Mouse (Mus musculus): Measurements from ENCODE around the gene Tor1aip2. TPM values are rescaled to one million over a fixed set of nuclear protein-coding genes. Genes with fewer than 3 reads are reported as not detected.

Gene Tor1aip2
- polyA plus RNA-seq (2014; fragmentation: Nextera tagmentation; extraction: Ambion mirVana), result 89.8 and 91.3 TPM in 2 replicates

- Histone ChIP-seq H3K36me3 (ENCODE audit: control insufficient read depth, insufficient read depth, low read length) (peaks cover 36% of the 10 kb centered on the region), H3K9me3 (ENCODE audit: control insufficient read depth, low read length) (no peaks in the 10 kb centered on the region), H3K4me3 (ENCODE audit: control insufficient read depth in 1 of 2, insufficient read depth in 1 of 2, low read depth in 1 of 2, low read length in 2 of 2) (peak within 1 kb of the TSS; percentile 78 to 87), H3K27me3 (ENCODE audit: control insufficient read depth, insufficient read depth, low read length) (no peaks in the 10 kb centered on the region), H3K9ac (ENCODE audit: low read length) (peak within 1 kb of the TSS; percentile 90), H3K27ac (replicated peaks in 1 of 2; ENCODE audit: control insufficient read depth in 1 of 2, insufficient read depth in 1 of 2, low read depth in 2 of 2, low read length in 2 of 2) (peak within 1 kb of the TSS; percentile 100), H3K4me1 (ENCODE audit: control insufficient read depth in 2 of 2, insufficient read depth in 2 of 2, low read length in 2 of 2) (peaks cover 2 to 14% of the 10 kb centered on the region in 2 experiments), H3K4me2 (ENCODE audit: low read length) (peak within 1 kb of the TSS; percentile 86)
- WGBS, result under 1% methylated on average over 59 of the region's 59 CpGs
- peak; percentile 84 for ATAC-seq (ENCODE audit: insufficient number of reproducible peaks, insufficient read depth, low FRiP score, low read depth)
These were observed at the start of gene Tor1aip2 for GRCm38 (mm10) chr1:156035269-156035929. Tor1aip2 (plus strand) TSS chr1:156035403.

GRCm38 (mm10) chr1:155987625-155988024 is 47.6 kb upstream of the Tor1aip2 start:
- Histone ChIP-seq H3K9ac (ENCODE audit: low read length) (no peak overlapping the region), H3K4me3 (ENCODE audit: control insufficient read depth in 1 of 2, insufficient read depth in 1 of 2, low read depth in 1 of 2, low read length in 2 of 2) (no peak overlapping the region), H3K27me3 (ENCODE audit: control insufficient read depth, insufficient read depth, low read length) (no peaks in the 10 kb centered on the region), H3K4me1 (ENCODE audit: control insufficient read depth in 2 of 2, insufficient read depth in 2 of 2, low read length in 2 of 2) (peaks cover 10 to 17% of the 10 kb centered on the region in 2 experiments), H3K36me3 (ENCODE audit: control insufficient read depth, insufficient read depth, low read length) (no peaks in the 10 kb centered on the region), H3K4me2 (ENCODE audit: low read length) (no peak overlapping the region), H3K27ac (replicated peaks in 1 of 2; ENCODE audit: control insufficient read depth in 1 of 2, insufficient read depth in 1 of 2, low read depth in 2 of 2, low read length in 2 of 2) (no peak overlapping the region), H3K9me3 (ENCODE audit: control insufficient read depth, low read length) (no peaks in the 10 kb centered on the region)
- 80% methylated on average over 2 of the region's 2 CpGs for WGBS
- no peak for ATAC-seq (ENCODE audit: insufficient number of reproducible peaks, insufficient read depth, low FRiP score, low read depth)

- no peak for ATAC-seq (ENCODE audit: insufficient number of reproducible peaks, insufficient read depth, low FRiP score, low read depth)
- H3K4me3 ChIP-seq (ENCODE audit: control insufficient read depth in 1 of 2, insufficient read depth in 1 of 2, low read depth in 1 of 2, low read length in 2 of 2), result no peak overlapping the region
- peaks cover 10 to 17% of the 10 kb centered on the region in 2 experiments for H3K4me1 ChIP-seq (ENCODE audit: control insufficient read depth in 2 of 2, insufficient read depth in 2 of 2, low read length in 2 of 2)
- H3K36me3 ChIP-seq (ENCODE audit: control insufficient read depth, insufficient read depth, low read length), result no peaks in the 10 kb centered on the region
- no peak overlapping the region for H3K4me2 ChIP-seq (ENCODE audit: low read length)
- no peaks in the 10 kb centered on the region for H3K27me3 ChIP-seq (ENCODE audit: control insufficient read depth, insufficient read depth, low read length)
- H3K27ac ChIP-seq (replicated peaks in 1 of 2; ENCODE audit: control insufficient read depth in 1 of 2, insufficient read depth in 1 of 2, low read depth in 2 of 2, low read length in 2 of 2), result no peak overlapping the region
- no peak overlapping the region for H3K9ac ChIP-seq (ENCODE audit: low read length)
- WGBS, result 14% methylated on average over 2 of the region's 2 CpGs
- H3K9me3 ChIP-seq (ENCODE audit: control insufficient read depth, low read length), result no peaks in the 10 kb centered on the region
These were observed 45.8 kb upstream of the Tor1aip2 start for GRCm38 (mm10) chr1:155989387-155989786.

GRCm38 (mm10) chr1:155990391-155990790 is 44.8 kb upstream of the Tor1aip2 start:
- H3K9me3 ChIP-seq (ENCODE audit: control insufficient read depth, low read length), result no peaks in the 10 kb centered on the region
- no peaks in the 10 kb centered on the region for H3K27me3 ChIP-seq (ENCODE audit: control insufficient read depth, insufficient read depth, low read length)
- H3K4me3 ChIP-seq (ENCODE audit: control insufficient read depth in 1 of 2, insufficient read depth in 1 of 2, low read depth in 1 of 2, low read length in 2 of 2), result no peak overlapping the region
- no peaks in the 10 kb centered on the region for H3K36me3 ChIP-seq (ENCODE audit: control insufficient read depth, insufficient read depth, low read length)
- H3K4me1 ChIP-seq (ENCODE audit: control insufficient read depth in 2 of 2, insufficient read depth in 2 of 2, low read length in 2 of 2), result peaks cover 12 to 24% of the 10 kb centered on the region in 2 experiments
- H3K4me2 ChIP-seq (ENCODE audit: low read length), result peak overlapping the region; percentile 41; the same call in 1 of the 2 replicates
- peak overlapping the region; percentile 2 to 56; a peak in 3 of 4 replicates for H3K27ac ChIP-seq (replicated peaks in 1 of 2; ENCODE audit: control insufficient read depth in 1 of 2, insufficient read depth in 1 of 2, low read depth in 2 of 2, low read length in 2 of 2)
- 24% methylated on average over 11 of the region's 11 CpGs for WGBS
- 0 out of 2 replicates have a peak overlapping the region, but pooled peaks have one; percentile 6 for H3K9ac ChIP-seq (ENCODE audit: low read length)
- no peak for ATAC-seq (ENCODE audit: insufficient number of reproducible peaks, insufficient read depth, low FRiP score, low read depth)

GRCm38 (mm10) chr1:155994524-155994923 is 40.7 kb upstream of the Tor1aip2 start:
- Histone ChIP-seq H3K36me3 (ENCODE audit: control insufficient read depth, insufficient read depth, low read length) (no peaks in the 10 kb centered on the region), H3K9me3 (ENCODE audit: control insufficient read depth, low read length) (no peaks in the 10 kb centered on the region), H3K4me1 (ENCODE audit: control insufficient read depth in 2 of 2, insufficient read depth in 2 of 2, low read length in 2 of 2) (peaks cover 14 to 25% of the 10 kb centered on the region in 2 experiments), H3K4me3 (ENCODE audit: control insufficient read depth in 1 of 2, insufficient read depth in 1 of 2, low read depth in 1 of 2, low read length in 2 of 2) (no peak overlapping the region), H3K27me3 (ENCODE audit: control insufficient read depth, insufficient read depth, low read length) (no peaks in the 10 kb centered on the region), H3K9ac (ENCODE audit: low read length) (no peak overlapping the region), H3K27ac (replicated peaks in 1 of 2; ENCODE audit: control insufficient read depth in 1 of 2, insufficient read depth in 1 of 2, low read depth in 2 of 2, low read length in 2 of 2) (no peak overlapping the region), H3K4me2 (ENCODE audit: low read length) (no peak overlapping the region)
- WGBS, result 53% methylated on average over 2 of the region's 2 CpGs
- no peak for ATAC-seq (ENCODE audit: insufficient number of reproducible peaks, insufficient read depth, low FRiP score, low read depth)

- Histone ChIP-seq H3K9me3 (ENCODE audit: control insufficient read depth, low read length) (no peaks in the 10 kb centered on the region), H3K36me3 (ENCODE audit: control insufficient read depth, insufficient read depth, low read length) (no peaks in the 10 kb centered on the region), H3K4me2 (ENCODE audit: low read length) (no peak overlapping the region), H3K27ac (replicated peaks in 1 of 2; ENCODE audit: control insufficient read depth in 1 of 2, insufficient read depth in 1 of 2, low read depth in 2 of 2, low read length in 2 of 2) (no peak overlapping the region), H3K4me3 (ENCODE audit: control insufficient read depth in 1 of 2, insufficient read depth in 1 of 2, low read depth in 1 of 2, low read length in 2 of 2) (no peak overlapping the region), H3K9ac (ENCODE audit: low read length) (no peak overlapping the region), H3K27me3 (ENCODE audit: control insufficient read depth, insufficient read depth, low read length) (no peaks in the 10 kb centered on the region), H3K4me1 (ENCODE audit: control insufficient read depth in 2 of 2, insufficient read depth in 2 of 2, low read length in 2 of 2) (peaks cover 9 to 14% of the 10 kb centered on the region in 2 experiments; a peak in 3 of 4 replicates)
- no peak for ATAC-seq (ENCODE audit: insufficient number of reproducible peaks, insufficient read depth, low FRiP score, low read depth)
- WGBS, result 2% methylated on average over 2 of the region's 2 CpGs
These were observed 39.6 kb upstream of the Tor1aip2 start for GRCm38 (mm10) chr1:155995612-155996011.

- WGBS, result 69% methylated on average over 8 of the region's 8 CpGs
- ATAC-seq (ENCODE audit: insufficient number of reproducible peaks, insufficient read depth, low FRiP score, low read depth), result no peak
- peaks cover 32% of the 10 kb centered on the region for H3K36me3 ChIP-seq (ENCODE audit: control insufficient read depth, insufficient read depth, low read length)
These were observed 32.8 kb upstream of the Tor1aip2 start for GRCm38 (mm10) chr1:156002366-156002765.

More at GRCm38 (mm10) chr1:156002366-156002765, 32.8 kb upstream of the Tor1aip2 start:
- H3K4me1 ChIP-seq (ENCODE audit: control insufficient read depth in 2 of 2, insufficient read depth in 2 of 2, low read length in 2 of 2), result peaks cover 2 to 10% of the 10 kb centered on the region in 2 experiments; a peak in 3 of 4 replicates
- H3K9ac ChIP-seq (ENCODE audit: low read length), result no peak overlapping the region
- H3K9me3 ChIP-seq (ENCODE audit: control insufficient read depth, low read length), result no peaks in the 10 kb centered on the region
- no peaks in the 10 kb centered on the region for H3K27me3 ChIP-seq (ENCODE audit: control insufficient read depth, insufficient read depth, low read length)
- no peak overlapping the region for H3K27ac ChIP-seq (replicated peaks in 1 of 2; ENCODE audit: control insufficient read depth in 1 of 2, insufficient read depth in 1 of 2, low read depth in 2 of 2, low read length in 2 of 2)
- H3K4me2 ChIP-seq (ENCODE audit: low read length), result no peak overlapping the region
- H3K4me3 ChIP-seq (ENCODE audit: control insufficient read depth in 1 of 2, insufficient read depth in 1 of 2, low read depth in 1 of 2, low read length in 2 of 2), result no peak overlapping the region

Data from heart, embryonic 14.5 days (tissue).